Mouse (Mus musculus) ovary, adult 18-20 months (tissue): Measurements from ENCODE around the gene Ddr2.
"Not testable (repeated sequence)": the region's sequence is repeated elsewhere in the genome, so short reads cannot be mapped to it uniquely, and the experiment has no call there.

Experiments
- DNase-seq: peaks from one replicate; pipeline ENCODE4 v3.0.0; 2022; ENCODE audit warnings: low spot score, mixed read lengths

Ddr2 gene

GRCm38 (mm10) chr1:170102814-170103213, 7.7 kb downstream of the Ddr2 start:
- not testable (repeated sequence) for DNase-seq

GRCm38 (mm10) chr1:170086631-170087030, 23.9 kb downstream of the Ddr2 start:
- DNase-seq = no peak

GRCm38 (mm10) chr1:170084151-170084796, 26.3 kb downstream of the Ddr2 start:
- DNase-seq = no peak

GRCm38 (mm10) chr1:170080907-170081306, 29.7 kb downstream of the Ddr2 start:
- no peak for DNase-seq

GRCm38 (mm10) chr1:170079465-170079864, 31.1 kb downstream of the Ddr2 start:
- DNase-seq = no peak

- DNase-seq = no peak
Observed at GRCm38 (mm10) chr1:170076339-170076738, 34.2 kb downstream of the Ddr2 start.

GRCm38 (mm10) chr1:170073768-170074167, 36.8 kb downstream of the Ddr2 start:
- DNase-seq = no peak

- DNase-seq = no peak
Observed at GRCm38 (mm10) chr1:170069143-170069542, 41.4 kb downstream of the Ddr2 start.

GRCm38 (mm10) chr1:170065931-170066330, 44.6 kb downstream of the Ddr2 start:
- DNase-seq = no peak

GRCm38 (mm10) chr1:170065009-170065408, 45.6 kb downstream of the Ddr2 start:
- DNase-seq = no peak

- peak; percentile 61 for DNase-seq
Observed at GRCm38 (mm10) chr1:170064083-170064494, 46.5 kb downstream of the Ddr2 start.

- no peak for DNase-seq
Observed at GRCm38 (mm10) chr1:170060214-170060613, 50.3 kb downstream of the Ddr2 start.

- no peak for DNase-seq
Observed at GRCm38 (mm10) chr1:170059347-170059746, 51.2 kb downstream of the Ddr2 start.

- DNase-seq = peak; percentile 52
Observed at GRCm38 (mm10) chr1:170058051-170058450, 52.5 kb downstream of the Ddr2 start.

GRCm38 (mm10) chr1:170057607-170058006, 53.0 kb downstream of the Ddr2 start:
- DNase-seq = no peak

- DNase-seq = no peak
Observed at GRCm38 (mm10) chr1:170056921-170057320, 53.6 kb downstream of the Ddr2 start.

GRCm38 (mm10) chr1:170056214-170056613, 54.3 kb downstream of the Ddr2 start:
- no peak for DNase-seq

- no peak for DNase-seq
Observed at GRCm38 (mm10) chr1:170052469-170053065, 58.0 kb downstream of the Ddr2 start.

GRCm38 (mm10) chr1:170051631-170052177, 58.9 kb downstream of the Ddr2 start:
- DNase-seq = no peak

GRCm38 (mm10) chr1:170048434-170048833, 62.1 kb downstream of the Ddr2 start:
- no peak for DNase-seq

GRCm38 (mm10) chr1:170044726-170045471, 65.7 kb downstream of the Ddr2 start:
- no peak for DNase-seq

- DNase-seq = no peak
Observed at GRCm38 (mm10) chr1:170043753-170044152, 66.8 kb downstream of the Ddr2 start.

- DNase-seq = no peak
Observed at GRCm38 (mm10) chr1:170042996-170043395, 67.6 kb downstream of the Ddr2 start.
